ENCODE assay signal across 7 mouse cellular contexts in genomic region chr11:60311025-60311854, GRCm38 (mm10). TPM values are rescaled to one million over a fixed set of nuclear protein-coding genes. Genes with fewer than 3 reads are reported as not detected.
DNase-seq lines count a peak whose midpoint lies in the region; ATAC-seq and TF ChIP-seq lines count a peak whose summit lies in the region.

No protein-coding gene starts in this region.

- ATAC-seq in forebrain, embryonic 16.5 days, result peak; percentile 88
- ATAC-seq in liver, embryonic 11.5 days (replicated peaks; ENCODE audit: low FRiP score), result no peak
- ATAC-seq in neural tube, embryonic 13.5 days (ENCODE audit: low read depth), result peak; percentile 94

- intact Hi-C loops in heart, postnatal 10 days (cut with DNase I), result no loop called here

- TF ChIP-seq CTCF in cerebellum, adult 2 months (IDR thresholded peaks at IDR 0.05; ENCODE audit: borderline replicate concordance, insufficient read depth, low read depth, low read length), result no peak

- TF ChIP-seq POLR2A in cerebellum, adult 2 months (IDR thresholded peaks at IDR 0.05; ENCODE audit: borderline replicate concordance, insufficient read depth, low read length), result no peak

- 1% methylated on average over 8 of the region's 8 CpGs for WGBS in cerebellum, adult 2 months
- WGBS in forebrain, embryonic 16.5 days, result under 1% methylated on average over 8 of the region's 8 CpGs
- WGBS in liver, embryonic 11.5 days, result 29% methylated on average over 8 of the region's 8 CpGs
- WGBS in neural tube, embryonic 13.5 days, result 1% methylated on average over 8 of the region's 8 CpGs

- peak; percentile 88 for DNase-seq in cerebellum, adult 2 months
- peak; percentile 87 to 88 for DNase-seq in heart, postnatal 10 days
- peak; percentile 92 to 93 for DNase-seq in kidney, postnatal 36 days
- DNase-seq in liver, embryonic 11.5 days (ENCODE audit: low spot score), result no peak
- no peak for DNase-seq in spleen, postnatal 14 days (ENCODE audit: low spot score in 2 of 2)

- no peaks in the 10 kb centered on the region for H3K36me3 ChIP-seq in forebrain, embryonic 16.5 days (ENCODE audit: control insufficient read depth, insufficient read depth)
- H3K36me3 ChIP-seq in liver, embryonic 11.5 days (ENCODE audit: control insufficient read depth, insufficient read depth, low read length), result no peaks in the 10 kb centered on the region
- H3K36me3 ChIP-seq in neural tube, embryonic 13.5 days, result no peaks in the 10 kb centered on the region

- peak overlapping the region; percentile 7 for H3K4me3 ChIP-seq in cerebellum, adult 2 months (replicated peaks; ENCODE audit: insufficient read depth, low read depth, low read length)
- no peak overlapping the region for H3K4me3 ChIP-seq in forebrain, embryonic 16.5 days (replicated peaks; ENCODE audit: low read length)
- no peak overlapping the region for H3K4me3 ChIP-seq in liver, embryonic 11.5 days (ENCODE audit: low read depth, low read length)
- H3K4me3 ChIP-seq in neural tube, embryonic 13.5 days, result no peak overlapping the region

- H3K9ac ChIP-seq in forebrain, embryonic 16.5 days (replicated peaks; ENCODE audit: low read depth, low read length), result peak overlapping the region; percentile 52
- no peak overlapping the region for H3K9ac ChIP-seq in liver, embryonic 11.5 days (ENCODE audit: low read depth, low read length)
- H3K9ac ChIP-seq in neural tube, embryonic 13.5 days, result peak overlapping the region; percentile 63

- peak overlapping the region; percentile 85 for H3K27ac ChIP-seq in cerebellum, adult 2 months (ENCODE audit: insufficient read depth, low read length)
- peak overlapping the region; percentile 97 for H3K27ac ChIP-seq in forebrain, embryonic 16.5 days (ENCODE audit: low read length)
- peak overlapping the region; percentile 1 for H3K27ac ChIP-seq in liver, embryonic 11.5 days (ENCODE audit: low read depth, low read length)
- peak overlapping the region; percentile 98 for H3K27ac ChIP-seq in neural tube, embryonic 13.5 days (replicated peaks)

- no peaks in the 10 kb centered on the region for H3K27me3 ChIP-seq in cerebellum, adult 2 months (ENCODE audit: control insufficient read depth, insufficient read depth, low read length)
- no peaks in the 10 kb centered on the region for H3K27me3 ChIP-seq in forebrain, embryonic 16.5 days (replicated peaks; ENCODE audit: control insufficient read depth, insufficient read depth, low read length)
- no peaks in the 10 kb centered on the region for H3K27me3 ChIP-seq in liver, embryonic 11.5 days (replicated peaks; ENCODE audit: control insufficient read depth, insufficient read depth, low read length)
- H3K27me3 ChIP-seq in neural tube, embryonic 13.5 days, result no peaks in the 10 kb centered on the region

- H3K4me2 ChIP-seq in forebrain, embryonic 16.5 days (ENCODE audit: low read length), result peak overlapping the region; percentile 40
- H3K4me2 ChIP-seq in liver, embryonic 11.5 days, result no peak overlapping the region
- H3K4me2 ChIP-seq in neural tube, embryonic 13.5 days, result peak overlapping the region; percentile 31

- peaks cover 31% of the 10 kb centered on the region for H3K4me1 ChIP-seq in cerebellum, adult 2 months (ENCODE audit: control insufficient read depth, insufficient read depth, low read length)
- peaks cover 26% of the 10 kb centered on the region for H3K4me1 ChIP-seq in forebrain, embryonic 16.5 days (replicated peaks; ENCODE audit: control insufficient read depth, insufficient read depth, low read length)
- H3K4me1 ChIP-seq in liver, embryonic 11.5 days (replicated peaks; ENCODE audit: control insufficient read depth, insufficient read depth, low read length), result peaks cover 7% of the 10 kb centered on the region
- peaks cover 53% of the 10 kb centered on the region for H3K4me1 ChIP-seq in neural tube, embryonic 13.5 days (replicated peaks)

- H3K9me3 ChIP-seq in forebrain, embryonic 16.5 days (ENCODE audit: control insufficient read depth, low read length), result no peaks in the 10 kb centered on the region
- H3K9me3 ChIP-seq in liver, embryonic 11.5 days (ENCODE audit: control insufficient read depth, low read length), result no peaks in the 10 kb centered on the region; the same call in 1 of the 2 replicates
- H3K9me3 ChIP-seq in neural tube, embryonic 13.5 days, result no peaks in the 10 kb centered on the region

RNA-seq across cellular contexts. Expression of gene Tom1l2, which starts 41.5 kb away (rescaled TPM):
- 176 and 180 TPM in 2 replicates for polyA plus RNA-seq in cerebellum, adult 2 months (2012; rRNA removed)
- polyA plus RNA-seq in forebrain, embryonic 16.5 days (2015; fragmentation: Nextera tagmentation; extraction: Ambion mirVana), result 56.5 and 62.0 TPM in 2 replicates
- total RNA-seq in heart, postnatal 10 days (2021), result 100 to 1,000 TPM in 1 of 2 experiments, 10 to 100 TPM in 1; 97.3 to 100 TPM
- 12.6 and 12.8 TPM in 2 replicates for polyA plus RNA-seq in liver, embryonic 11.5 days (2014; fragmentation: Nextera tagmentation; extraction: Ambion mirVana)
- polyA plus RNA-seq in neural tube, embryonic 13.5 days (2015; fragmentation: Nextera tagmentation; extraction: Ambion mirVana), result 52.8 and 61.4 TPM in 2 replicates

RNA-seq across cellular contexts. Expression of gene Drc3, which starts 41.9 kb away (rescaled TPM):
- 7.1 and 8.0 TPM in 2 replicates for polyA plus RNA-seq in cerebellum, adult 2 months (2012; rRNA removed)
- 4.6 and 4.7 TPM in 2 replicates for polyA plus RNA-seq in forebrain, embryonic 16.5 days (2015; fragmentation: Nextera tagmentation; extraction: Ambion mirVana)
- 1 to 10 TPM; 1.6 to 2.3 TPM for total RNA-seq in heart, postnatal 10 days (2021)
- 1.3 and 1.6 TPM in 2 replicates for polyA plus RNA-seq in liver, embryonic 11.5 days (2014; fragmentation: Nextera tagmentation; extraction: Ambion mirVana)
- polyA plus RNA-seq in neural tube, embryonic 13.5 days (2015; fragmentation: Nextera tagmentation; extraction: Ambion mirVana), result 3.8 TPM in 2 replicates

Comparison
In these comparisons a context has a peak if more than half of its experiments do, and no peak if none do; other contexts are left out.
1. DNase-seq: peak in cerebellum, adult 2 months (2 of 2), heart, postnatal 10 days (2 of 2) and kidney, postnatal 36 days (2 of 2); none in liver, embryonic 11.5 days (single experiment) and spleen, postnatal 14 days (0 of 2).
2. H3K27ac ChIP-seq: peak in every context shown above with its lines; median percentile 98 in neural tube, embryonic 13.5 days; 97 in forebrain, embryonic 16.5 days; 85 in cerebellum, adult 2 months; 1 in liver, embryonic 11.5 days.